Mouse (Mus musculus) CH12.LX (cell line): ENCODE data around the gene Wdr12. TPM values are rescaled to one million over a fixed set of nuclear protein-coding genes. Genes with fewer than 3 reads are reported as not detected.
"Not testable (repeated sequence)": the region's sequence is repeated elsewhere in the genome, so short reads cannot be mapped to it uniquely, and the experiment has no call there.

Experiments
- DNase-seq: peaks from one replicate; pipeline ENCODE4 v3.0.0-alpha.2; 2013; ENCODE audit errors: extremely low read depth
- H3K27ac ChIP-seq: 2 replicates; pipeline ENCODE4 v1.5.1; 2012; ENCODE audit warnings: low read depth, mild to moderate bottlenecking, control low read depth, moderate library complexity; ENCODE audit not compliant: insufficient read depth
- H3K27me3 ChIP-seq: replicated peaks from 2 replicates; pipeline ENCODE3; 2012; ENCODE audit warnings: inconsistent platforms
- H3K36me3 ChIP-seq, 2 experiments: replicated peaks in 1 of 2; 2 replicates each; pipeline versions ENCODE3 to v1.6.1; 2012; ENCODE audit warnings: inconsistent platforms in 1 of 2, low read length in 1 of 2, mild to moderate bottlenecking in 1 of 2, mixed read lengths in 1 of 2, moderate library complexity in 1 of 2; ENCODE audit not compliant: control insufficient read depth in 1 of 2, insufficient read depth in 1 of 2
- H3K4me1 ChIP-seq, 2 experiments: 2 replicates each; pipeline ENCODE4 v1.6.1; 2012; ENCODE audit warnings: inconsistent platforms in 1 of 2, moderate library complexity in 1 of 2; ENCODE audit not compliant: insufficient read depth in 2 of 2, control insufficient read depth in 1 of 2
- H3K4me2 ChIP-seq: 2 replicates; pipeline ENCODE4 v1.6.1; 2012; ENCODE audit warnings: low read depth, mild to moderate bottlenecking, control low read depth; ENCODE audit not compliant: poor library complexity, insufficient read depth, severe bottlenecking
- H3K4me3 ChIP-seq, 3 experiments: fragments of 150-350 bp in 1 of 3; sonication (generic) in 1 of 3; replicated peaks in 1 of 3; 2 replicates each; pipeline versions ENCODE3 to v1.5.1; 2011 to 2012; ENCODE audit warnings: low read depth in 2 of 3, low read length in 2 of 3, mild to moderate bottlenecking in 2 of 3, moderate library complexity in 2 of 3, control low read depth in 1 of 3, improper control_type of control experiment in 1 of 3, inconsistent platforms in 1 of 3, mixed read lengths in 1 of 3; ENCODE audit not compliant: poor library complexity in 1 of 3
- H3K79me2 ChIP-seq: replicated peaks from 2 replicates; pipeline ENCODE4 v1.6.1; 2012; ENCODE audit warnings: mild to moderate bottlenecking, moderate library complexity; ENCODE audit not compliant: control insufficient read depth, poor library complexity, insufficient read depth, severe bottlenecking; ENCODE audit errors: extremely low read depth
- H3K9ac ChIP-seq: 2 replicates; pipeline ENCODE4 v1.6.1; 2012; ENCODE audit warnings: low read depth, mild to moderate bottlenecking, control low read depth, moderate library complexity; ENCODE audit not compliant: insufficient read depth
- H3K9me3 ChIP-seq: replicated peaks from 2 replicates; pipeline ENCODE3; 2012; ENCODE audit warnings: low read length, inconsistent platforms, mixed read lengths
- BHLHE40 ChIP-seq: IDR thresholded peaks from 2 replicates; pipeline ENCODE4 v1.6.1; 2011; ENCODE audit warnings: mild to moderate bottlenecking, low read depth, low read length, improper control_type of control experiment
- CTCF ChIP-seq, 2 experiments: IDR thresholded peaks in 1 of 2; conservative IDR thresholded peaks in 1 of 2; 2 replicates each; pipeline ENCODE4 v1.5.1; 2011 to 2012; ENCODE audit warnings: low read depth in 2 of 2, low read length in 2 of 2, improper control_type of control experiment in 1 of 2, inconsistent platforms in 1 of 2, mild to moderate bottlenecking in 1 of 2, moderate library complexity in 1 of 2
- EP300 ChIP-seq: IDR thresholded peaks from 2 replicates; pipeline ENCODE4 v1.6.1; 2011; ENCODE audit warnings: low read length, improper control_type of control experiment
- IRF4 ChIP-seq: IDR thresholded peaks from 2 replicates; pipeline ENCODE4 v1.6.1; 2014; ENCODE audit warnings: low read depth, mild to moderate bottlenecking, inconsistent platforms, low read length, improper control_type of control experiment
- KAT2A ChIP-seq: IDR thresholded peaks from 2 replicates; pipeline ENCODE4 v1.6.1; 2012; ENCODE audit warnings: low read length, improper control_type of control experiment, inconsistent platforms; ENCODE audit not compliant: insufficient replicate concordance
- MXI1 ChIP-seq: IDR thresholded peaks from 2 replicates; pipeline ENCODE4 v1.6.1; 2011; ENCODE audit warnings: mild to moderate bottlenecking, low read depth, low read length, improper control_type of control experiment
- MYC ChIP-seq: IDR thresholded peaks from 2 replicates; pipeline ENCODE4 v1.6.1; 2011; ENCODE audit warnings: low read depth, mild to moderate bottlenecking, improper control_type of control experiment, low read length
- NRF1 ChIP-seq: IDR thresholded peaks from 2 replicates; pipeline ENCODE4 v1.6.1; 2014; ENCODE audit warnings: low read depth, mild to moderate bottlenecking, inconsistent platforms, low read length, improper control_type of control experiment, moderate library complexity
- RAD21 ChIP-seq: IDR thresholded peaks from 2 replicates; pipeline ENCODE4 v1.6.1; 2011; ENCODE audit warnings: low read depth, mild to moderate bottlenecking, low read length, improper control_type of control experiment, moderate library complexity
- SMC3 ChIP-seq: IDR thresholded peaks from 2 replicates; pipeline ENCODE4 v1.6.1; 2011; ENCODE audit warnings: low read depth, low read length, improper control_type of control experiment
- TBP ChIP-seq: conservative IDR thresholded peaks from 2 replicates; pipeline ENCODE4 v1.6.1; 2011; ENCODE audit warnings: low read depth, low read length, improper control_type of control experiment
- dilution Hi-C: fragments of 300-500 bp; cut with MboI; formaldehyde crosslinking; loops from 2 replicates; pipeline ENCODE4 v1.14.3; 2020; ENCODE audit warnings: low sequenced_read_pairs; ENCODE audit not compliant: extremely low pct_unique_long_range_greater_than_20kb, extremely low pct_ligation_motif_present
- in situ Hi-C: fragments of 300-500 bp; cut with MboI; formaldehyde crosslinking; loops from 3 replicates; pipeline ENCODE4 v1.14.3; 2019; ENCODE audit warnings: low sequenced_read_pairs, low pct_ligation_motif_present, low pct_unique_long_range_greater_than_20kb, mixed read lengths
- polyA plus RNA-seq: library from polyadenylated mRNA; unstranded; fragments of >175 nt; gene quantifications from 2 replicates; pipeline ENCODE4 v1.2.1, GENCODE M21; 2012; ENCODE audit warnings: low read depth; ENCODE audit not compliant: insufficient read length
- total RNA-seq, 2 experiments: library from RNA; depleted of rRNA; stranded (reverse); fragments of 300-350 nt in 1 of 2; fragments of >200 nt in 1 of 2; gene quantifications; 2 replicates each; pipeline ENCODE4 v1.2.3; 2012 to 2014

The Wdr12 gene
- total and polyA plus RNA-seq, 3 experiments = 58.7 to 107 (median 97.4) TPM

DNA sequence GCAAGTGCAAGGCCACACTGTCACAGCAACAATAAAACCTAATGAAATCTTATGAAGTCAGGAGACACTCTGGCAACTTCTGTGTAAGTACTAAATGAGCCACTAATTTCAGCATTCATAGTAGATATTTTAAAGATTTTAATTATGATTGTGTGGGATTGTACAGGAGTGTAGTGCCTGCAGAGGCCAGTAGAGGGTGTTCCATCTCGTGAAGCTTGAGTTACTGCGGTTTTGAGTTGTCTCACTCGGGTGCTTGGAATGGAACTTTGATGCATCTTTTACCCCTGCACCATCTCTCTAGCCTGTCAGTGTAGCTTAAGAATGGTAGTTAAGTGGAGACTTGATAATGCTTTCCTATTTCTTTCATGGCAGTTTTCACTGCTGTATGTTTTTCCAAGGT is 43.8 kb downstream of the Wdr12 start:
- no peak overlapping the region for H3K4me2 ChIP-seq
- no peaks in the 10 kb centered on the region for H3K36me3 ChIP-seq
- no peaks in the 10 kb centered on the region for H3K9me3 ChIP-seq
- in situ Hi-C loops = no loop called here
- H3K4me1 ChIP-seq = no peaks in the 10 kb centered on the region
- H3K9ac ChIP-seq = no peak overlapping the region
- H3K4me3 ChIP-seq = no peak overlapping the region
- dilution Hi-C loops = no loop called here
- peak; percentile 31 for DNase-seq
- TF ChIP-seq KAT2A (no peak), SMC3 (peak; percentile 52), CTCF (conservative IDR thresholded peaks at IDR 0.05 in 1 of 2, IDR thresholded peaks at IDR 0.05 in 1 of 2; ENCODE audit: low read depth in 2 of 2, low read length in 2 of 2) (peak; percentile 53 to 65), BHLHE40 (0 out of 2 replicates have a peak, but pooled peaks have one; percentile 13), RAD21 (peak; percentile 41), MYC (0 out of 2 replicates have a peak, but pooled peaks have one; percentile 18), MXI1 (no peak)
- H3K27me3 ChIP-seq = no peaks in the 10 kb centered on the region
- no peaks in the 10 kb centered on the region for H3K79me2 ChIP-seq
- H3K27ac ChIP-seq = no peak overlapping the region

- H3K4me2 ChIP-seq, in situ Hi-C loops, H3K36me3 ChIP-seq: not testable (repeated sequence)
Measured at GRCm38 (mm10) chr1:60047481-60047880, 51.0 kb downstream of the Wdr12 start.

GRCm38 (mm10) chr1:60044595-60044994 is 53.9 kb downstream of the Wdr12 start:
- peaks cover 29% of the 10 kb centered on the region for H3K27me3 ChIP-seq
- H3K9ac ChIP-seq = no peak overlapping the region
- no peaks in the 10 kb centered on the region; a peak in 1 of 4 replicates for H3K4me1 ChIP-seq
- H3K9me3 ChIP-seq = no peaks in the 10 kb centered on the region
- no peak overlapping the region for H3K4me2 ChIP-seq
- no peak for TF ChIP-seq EP300
- no peak for TF ChIP-seq SMC3
- TF ChIP-seq TBP = peak; percentile 85
- TF ChIP-seq RAD21 = no peak
- TF ChIP-seq NRF1 = no peak
- TF ChIP-seq IRF4 = no peak
- H3K36me3 ChIP-seq = no peaks in the 10 kb centered on the region
- dilution Hi-C loops = no loop called here
- H3K4me3 ChIP-seq = no peak overlapping the region
- H3K79me2 ChIP-seq = no peaks in the 10 kb centered on the region
- in situ Hi-C loops = no loop called here
- DNase-seq = no peak
- H3K27ac ChIP-seq = no peak overlapping the region

More at GRCm38 (mm10) chr1:60047481-60047880, 51.0 kb downstream of the Wdr12 start:
- H3K9ac ChIP-seq, dilution Hi-C loops, H3K4me3 ChIP-seq, H3K4me1 ChIP-seq, H3K9me3 ChIP-seq, H3K27ac ChIP-seq, DNase-seq, H3K79me2 ChIP-seq: not testable (repeated sequence)
- H3K27me3 ChIP-seq = peaks cover 21% of the 10 kb centered on the region
